Mouse (Mus musculus) kidney, adult 2 months (tissue): Measurements from ENCODE around the gene Lamtor2.

Source experiments
- CTCF ChIP-seq: fragments of 200-500 bp; conservative IDR thresholded peaks from 2 replicates; pipeline ENCODE4 v1.5.1; 2011; ENCODE audit warnings: low read depth, mild to moderate bottlenecking, control low read depth, low read length, moderate library complexity, mixed read lengths; ENCODE audit not compliant: insufficient read depth, insufficient read length
- POLR2A ChIP-seq: fragments of 200-500 bp; IDR thresholded peaks from one replicate; pipeline ENCODE4 v1.6.1; 2011; ENCODE audit warnings: low read depth, low read length, control low read depth

DNA sequence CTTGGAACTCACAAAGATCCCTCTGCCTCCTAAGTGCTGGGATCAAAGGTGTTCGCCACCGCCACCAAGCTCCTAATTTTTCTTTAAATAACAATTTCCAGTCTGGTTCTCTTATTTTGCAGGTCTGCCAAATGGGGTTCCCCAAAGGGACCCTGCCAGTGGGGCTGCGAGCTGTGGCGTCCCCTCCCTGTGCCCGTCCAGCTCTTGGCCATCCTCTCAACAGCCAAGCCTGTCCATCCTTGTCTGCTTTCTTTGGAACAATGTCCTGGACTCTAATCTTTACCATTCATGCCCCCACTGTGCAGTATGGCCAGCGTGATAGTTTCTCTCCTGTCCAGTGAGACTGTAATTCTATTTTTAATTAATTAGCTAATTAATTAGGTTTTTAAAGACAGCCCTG, 31.7 kb downstream of the Lamtor2 start:
- TF ChIP-seq CTCF (no peak), POLR2A (no peak)
